In genomic region chr11:100727201-100727600, GRCm38 (mm10) we compare ENCODE assay signal across 14 mouse cellular contexts. TPM values are rescaled to one million over a fixed set of nuclear protein-coding genes. Genes with fewer than 3 reads are reported as not detected.
"Had no signal": no experiment of that assay in that cellular context is flagged by ENCODE, and none has a peak within 500 bp of the region (broad histone marks: within the 10 kb centered on the region; RNA-seq: fewer than 3 reads in every experiment).

No protein-coding gene starts in this region.

- ATAC-seq: intestine, embryonic 15.5 days; lung, postnatal 0 days; midbrain, embryonic 13.5 days had no signal

- H3K9me3 ChIP-seq: intestine, embryonic 15.5 days; limb, embryonic 10.5 days; midbrain, embryonic 13.5 days had no signal

- H3K4me2 ChIP-seq: intestine, embryonic 15.5 days; midbrain, embryonic 13.5 days had no signal

- H3K4me3 ChIP-seq: intestine, embryonic 15.5 days; left cerebral cortex, adult 2 months; limb, embryonic 10.5 days; midbrain, embryonic 13.5 days had no signal

- H3K27ac ChIP-seq: intestine, embryonic 15.5 days; left cerebral cortex, adult 2 months; limb, embryonic 10.5 days; liver, embryonic 14.5 days; midbrain, embryonic 13.5 days had no signal

- H3K27me3 ChIP-seq: intestine, embryonic 15.5 days; midbrain, embryonic 13.5 days had no signal

- DNase-seq: lung, adult 2 months; lung, postnatal 36 days; right cerebral cortex, postnatal 14 days; thymus, postnatal 36 days had no signal

- H3K9ac ChIP-seq: intestine, embryonic 15.5 days; liver, embryonic 14.5 days; midbrain, embryonic 13.5 days had no signal

RNA-seq across cellular contexts. Expression of gene Hspb9, which starts 13.6 kb away (rescaled TPM):
- polyA plus RNA-seq: limb, embryonic 14.5 days; midbrain, postnatal 0 days; neural tube, embryonic 14.5 days; thymus, postnatal 0 days had no signal

RNA-seq across cellular contexts. Expression of gene Kcnh4, which starts 32.5 kb away (rescaled TPM):
- polyA plus RNA-seq: limb, embryonic 10.5 days; liver, embryonic 14.5 days; lung, postnatal 0 days; thymus, postnatal 0 days had no signal
